Comparison of ENCODE assay signal across 1 mouse cellular context in the genomic region with DNA sequence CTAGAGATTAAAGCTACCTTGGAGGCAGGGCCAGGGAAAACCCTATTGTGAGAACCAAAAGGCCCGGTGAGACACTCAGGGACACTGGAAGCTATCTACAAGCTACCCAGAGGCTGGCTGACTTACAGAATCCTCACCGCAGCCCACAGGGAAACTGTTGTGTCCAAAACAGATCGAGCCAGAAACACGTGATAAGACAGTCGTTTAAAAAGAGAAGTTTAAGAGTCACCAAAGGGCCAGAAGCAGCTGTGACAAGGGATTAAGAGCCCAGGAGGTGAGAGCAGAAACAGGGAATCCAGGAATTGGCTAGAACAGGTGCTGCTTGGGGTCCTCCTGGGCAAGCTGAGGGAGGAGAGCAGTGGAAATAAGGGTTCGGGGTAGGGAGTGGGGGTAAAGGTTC.
A peak's percentile ranks its signal among the peaks of the same experiment; 100 is the strongest.
TF ChIP-seq lines count a peak whose summit lies in the region.

No protein-coding gene starts in this region.

TF ChIP-seq in MEL, 35 proteins besides CTCF, POLR2A, EP300 and RAD21 (continued from another document):
- no peak for TF ChIP-seq ZC3H11A (IDR thresholded peaks at IDR 0.05; ENCODE audit: low read depth, low read length)
- TF ChIP-seq SMC3 (IDR thresholded peaks at IDR 0.05; ENCODE audit: low read depth, low read length) = no peak
- no peak for TF ChIP-seq POLR2AphosphoS5 (IDR thresholded peaks at IDR 0.05; ENCODE audit: borderline replicate concordance, low read depth, low read length)
- peak; percentile 87 for TF ChIP-seq MXI1 (IDR thresholded peaks at IDR 0.05; ENCODE audit: low read depth, low read length)
- no peak for TF ChIP-seq GABPA (IDR thresholded peaks at IDR 0.05; ENCODE audit: low read depth, low read length)
- TF ChIP-seq MEF2A (IDR thresholded peaks at IDR 0.05; ENCODE audit: extremely low read depth, insufficient replicate concordance, low read depth, low read length, poor library complexity, severe bottlenecking) = no peak
- peak; percentile 67; the same call in 1 of the 2 replicates for TF ChIP-seq TCF12 (IDR thresholded peaks at IDR 0.05; ENCODE audit: low read depth, low read length)
- TF ChIP-seq MYB (IDR thresholded peaks at IDR 0.05; ENCODE audit: low read depth, low read length) = peak; percentile 73; the same call in 1 of the 2 replicates
- TF ChIP-seq KAT2A (conservative IDR thresholded peaks at IDR 0.05; ENCODE audit: low read depth, low read length) = no peak
- TF ChIP-seq ELF1 (IDR thresholded peaks at IDR 0.05; ENCODE audit: low read depth, low read length) = no peak
- TF ChIP-seq MAFK (IDR thresholded peaks at IDR 0.05; ENCODE audit: borderline replicate concordance, low read depth, low read length) = no peak
- TF ChIP-seq POLR2AphosphoS2 (IDR thresholded peaks at IDR 0.05; ENCODE audit: low read length) = peak; percentile 13; the same call in 1 of the 2 replicates
- TF ChIP-seq BHLHE40 (IDR thresholded peaks at IDR 0.05; ENCODE audit: borderline replicate concordance, low read depth, low read length) = peak; percentile 74
- no peak for TF ChIP-seq MYC (IDR thresholded peaks at IDR 0.05; ENCODE audit: low read depth, low read length)
- peak; percentile 80 for TF ChIP-seq MAX (IDR thresholded peaks at IDR 0.05; ENCODE audit: low read length)
- peak; percentile 63; the same call in 1 of the 2 replicates for TF ChIP-seq SIN3A (IDR thresholded peaks at IDR 0.05; ENCODE audit: low read length)
- no peak for TF ChIP-seq ZNF384 (IDR thresholded peaks at IDR 0.05; ENCODE audit: low read depth, low read length)
